Mouse (Mus musculus) gastrocnemius, postnatal 4 days (tissue): Measurements from ENCODE around the gene B830017H08Rik. TPM values are rescaled to one million over a fixed set of nuclear protein-coding genes. Genes with fewer than 3 reads are reported as not detected.
A peak's percentile ranks its signal among the peaks of the same experiment; 100 is the strongest.

Source experiments
- DNase-seq, 2 experiments: peaks; one replicate each; pipeline ENCODE4 v3.0.0; 2021 to 2022; ENCODE audit warnings: low spot score in 2 of 2, mixed read lengths in 2 of 2
- long read RNA-seq, 2 experiments: library from polyadenylated mRNA; stranded (forward); transcript quantifications; one replicate each; pipeline ENCODE4 v2.0.0; 2021
- total RNA-seq, 2 experiments: library from RNA; stranded (reverse); gene quantifications; 2 replicates each; pipeline ENCODE4 v1.2.3; 2021

B830017H08Rik gene
- total RNA-seq = under 1 TPM in 1 of 2 experiments, not detected in 1; 0.25 TPM
- long read RNA-seq, experiment 1 = 0 reads
- long read RNA-seq, experiment 2 = 0 reads

DNA sequence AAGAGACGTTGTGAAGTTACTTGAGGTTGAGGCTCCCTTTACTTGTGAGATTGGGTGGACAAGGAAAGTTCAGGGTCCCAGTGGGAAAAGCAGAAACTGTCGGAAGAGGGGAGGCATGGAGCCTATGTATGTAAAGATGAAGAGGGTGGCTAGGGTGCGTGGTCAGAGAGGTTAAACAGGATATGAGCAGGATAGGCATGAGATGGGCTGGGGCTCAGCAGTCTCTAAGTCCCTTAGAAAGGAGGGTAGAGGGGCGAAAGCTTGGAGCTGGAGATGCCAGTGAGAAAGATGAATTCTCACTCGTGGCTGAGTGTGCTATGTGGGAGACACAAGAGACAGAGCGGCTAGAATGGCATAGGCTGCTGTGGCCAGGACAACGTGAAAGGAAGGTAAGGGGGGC is at the start of gene B830017H08Rik:
B830017H08Rik (plus strand) TSS at position 301 of the 400 bp plus-strand sequence.
- no peak for DNase-seq

DNA sequence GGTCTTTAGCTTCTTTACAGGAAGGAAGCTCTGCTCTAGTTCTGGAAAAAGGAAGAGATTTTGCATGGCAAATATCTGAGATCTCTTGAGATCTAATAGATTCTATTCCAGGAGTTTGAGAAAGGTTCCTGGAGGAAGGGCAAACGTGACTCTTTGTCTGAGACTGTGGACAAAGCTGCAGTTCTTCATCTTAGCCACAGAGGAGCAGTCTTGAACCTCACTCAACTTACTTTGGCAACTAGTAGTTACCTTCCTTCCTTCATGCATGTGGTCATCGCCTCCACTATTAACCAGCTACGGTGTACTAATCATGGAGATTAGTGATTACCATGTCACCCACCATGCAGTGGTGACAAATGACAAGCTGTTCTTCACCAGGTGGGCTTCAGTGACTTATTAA is 47.6 kb upstream of the B830017H08Rik start:
- DNase-seq = no peak

GRCm38 (mm10) chr16:17792728-17793127 is 40.2 kb upstream of the B830017H08Rik start:
- DNase-seq = no peak

- DNase-seq = no peak
Observed at GRCm38 (mm10) chr16:17794047-17794446, 38.9 kb upstream of the B830017H08Rik start.

- no peak for DNase-seq
Observed at GRCm38 (mm10) chr16:17795643-17796042, 37.3 kb upstream of the B830017H08Rik start.

- DNase-seq = no peak
Observed at GRCm38 (mm10) chr16:17796519-17796918, 36.4 kb upstream of the B830017H08Rik start.

- peak; percentile 67 to 80 for DNase-seq
Observed at GRCm38 (mm10) chr16:17796971-17797811, 35.7 kb upstream of the B830017H08Rik start, which contains the start of gene Scarf2. TSS of gene Scarf2 (plus strand) at chr16:17797282.

DNA sequence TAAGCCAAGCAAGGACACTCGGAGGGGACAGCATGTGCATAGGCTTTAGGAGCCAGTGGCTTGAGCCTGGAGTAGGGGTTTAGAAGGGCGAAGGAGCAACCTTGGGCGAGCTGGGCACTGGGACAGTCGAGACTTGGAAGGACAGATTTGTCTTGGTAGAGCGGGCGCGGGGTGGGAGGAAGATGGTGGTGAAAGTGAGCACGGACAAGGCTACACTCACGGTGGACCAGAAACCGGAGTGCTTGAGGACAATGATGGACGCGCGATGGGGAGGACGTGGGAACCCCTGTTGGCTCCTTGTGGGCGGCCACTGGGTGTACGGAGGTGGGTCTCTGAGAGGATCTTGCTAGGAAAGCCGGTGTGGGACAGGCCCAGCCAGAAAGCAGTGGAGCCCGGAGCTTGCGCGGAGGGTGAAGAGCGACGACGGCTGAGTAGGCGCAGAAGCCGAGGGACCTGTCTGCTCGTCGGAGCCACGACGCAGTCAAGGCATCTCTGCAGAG is 35.1 kb upstream of the B830017H08Rik start:
- DNase-seq = peak in 1 of 2 experiments; percentile 48

DNA sequence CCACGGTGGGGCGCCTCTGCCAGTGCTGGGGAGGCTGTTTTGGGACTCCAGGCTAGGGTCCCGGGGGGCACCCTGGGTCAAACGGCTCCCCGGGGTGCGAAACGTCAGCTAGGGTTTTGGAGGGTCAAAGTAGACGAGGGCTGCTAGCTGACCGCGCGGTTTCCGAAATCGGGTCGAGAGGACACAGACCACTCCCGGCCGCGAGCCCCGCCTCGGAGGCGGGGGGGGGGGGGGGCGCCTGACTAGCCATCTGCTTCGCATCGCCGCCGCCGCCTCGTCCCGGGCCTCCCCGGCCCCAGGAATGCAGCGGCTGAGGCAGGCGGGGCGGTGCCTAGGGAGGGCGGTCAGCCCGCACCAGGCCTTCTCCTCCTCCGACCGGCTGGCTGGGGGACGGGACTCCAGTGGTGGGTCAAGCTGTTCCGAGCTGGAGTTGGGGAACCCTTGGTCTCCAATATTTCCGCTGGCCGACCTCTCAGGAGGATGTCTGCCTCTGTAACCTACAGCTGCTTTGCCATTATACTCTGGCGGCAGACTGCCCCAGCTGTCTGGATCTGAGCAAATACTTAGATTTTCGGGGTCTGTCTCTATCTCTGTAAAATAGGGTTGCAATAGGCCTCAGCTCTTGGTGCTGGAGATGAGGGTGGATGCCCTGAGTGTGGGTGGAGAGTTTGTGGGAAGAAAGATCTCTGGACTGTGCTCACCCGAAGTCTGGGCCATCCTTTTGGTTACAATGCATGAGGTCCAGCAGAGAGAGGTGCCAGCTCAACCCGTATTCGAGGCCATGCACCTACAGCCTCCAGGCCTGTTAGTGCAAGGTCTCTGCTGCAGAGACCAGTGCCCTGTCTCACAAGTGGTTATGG is 34.4 kb upstream of the B830017H08Rik start:
- peak; percentile 67 to 82 for DNase-seq

- no peak for DNase-seq
Observed at GRCm38 (mm10) chr16:17799584-17799983, 33.3 kb upstream of the B830017H08Rik start.

DNA sequence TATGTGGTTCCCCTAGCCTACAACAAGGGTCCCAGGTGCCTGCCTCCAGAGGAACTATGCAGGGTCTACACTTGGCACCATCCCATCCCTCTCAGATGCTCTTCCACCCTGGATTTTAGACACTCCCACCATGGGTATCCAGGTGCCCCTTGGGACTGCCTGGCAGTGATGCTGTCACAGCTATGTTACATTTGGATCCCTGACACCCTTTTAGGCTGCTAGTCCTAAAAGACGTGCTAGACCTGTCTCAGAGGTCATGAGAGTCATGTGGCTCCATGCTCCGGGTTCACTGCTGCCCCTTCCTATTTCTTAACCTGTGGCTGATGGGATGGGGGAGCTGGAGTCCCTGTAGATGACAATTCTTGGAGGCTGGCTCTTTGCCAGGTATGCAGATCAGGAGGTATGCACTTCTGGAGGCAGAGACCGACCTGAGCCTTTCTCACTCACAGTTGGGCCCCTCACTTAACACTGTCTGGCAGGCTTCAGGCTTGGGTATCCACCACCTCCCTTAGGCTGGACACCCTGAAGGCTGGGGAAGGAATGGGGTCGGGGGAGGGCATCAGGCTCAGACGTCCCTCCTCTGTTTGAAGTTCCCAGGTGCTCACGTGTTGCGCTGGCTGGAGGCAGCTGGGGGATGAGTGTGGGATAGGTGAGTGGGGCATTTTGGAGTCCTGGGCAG is 31.0 kb upstream of the B830017H08Rik start:
- DNase-seq = no peak

- DNase-seq = no peak
Observed at GRCm38 (mm10) chr16:17802456-17802838, 30.5 kb upstream of the B830017H08Rik start.

DNA sequence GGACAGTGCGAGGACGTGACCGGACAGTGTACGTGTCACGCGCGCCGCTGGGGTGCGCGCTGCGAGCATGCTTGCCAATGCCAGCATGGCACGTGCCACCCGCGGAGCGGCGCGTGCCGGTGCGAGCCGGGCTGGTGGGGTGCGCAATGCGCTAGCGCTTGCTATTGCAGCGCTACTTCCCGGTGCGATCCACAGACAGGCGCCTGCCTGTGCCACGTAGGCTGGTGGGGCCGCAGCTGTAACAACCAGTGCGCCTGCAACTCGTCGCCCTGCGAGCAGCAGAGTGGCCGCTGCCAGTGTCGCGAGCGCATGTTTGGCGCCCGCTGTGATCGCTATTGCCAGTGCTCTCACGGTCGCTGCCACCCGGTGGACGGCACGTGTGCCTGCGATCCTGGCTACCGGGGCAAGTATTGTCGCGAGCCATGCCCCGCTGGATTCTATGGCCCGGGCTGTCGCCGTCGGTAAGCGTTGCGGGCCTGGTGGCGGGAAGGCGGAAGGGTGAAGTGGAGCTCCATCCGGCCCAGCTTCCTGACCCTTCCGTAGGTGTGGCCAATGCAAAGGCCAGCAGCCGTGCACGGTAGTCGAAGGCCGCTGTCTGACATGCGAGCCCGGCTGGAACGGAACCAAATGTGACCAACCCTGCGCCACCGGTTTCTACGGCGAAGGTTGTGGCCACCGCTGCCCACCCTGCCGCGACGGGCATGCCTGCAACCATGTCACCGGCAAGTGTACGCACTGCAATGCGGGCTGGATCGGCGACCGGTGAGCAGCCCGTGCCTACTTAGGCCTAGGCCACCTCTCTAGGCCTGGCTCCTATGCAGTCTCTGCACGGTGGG is 29.9 kb upstream of the B830017H08Rik start:
- no peak for DNase-seq

GRCm38 (mm10) chr16:17803675-17804448 is 29.1 kb upstream of the B830017H08Rik start:
- DNase-seq = no peak

DNA sequence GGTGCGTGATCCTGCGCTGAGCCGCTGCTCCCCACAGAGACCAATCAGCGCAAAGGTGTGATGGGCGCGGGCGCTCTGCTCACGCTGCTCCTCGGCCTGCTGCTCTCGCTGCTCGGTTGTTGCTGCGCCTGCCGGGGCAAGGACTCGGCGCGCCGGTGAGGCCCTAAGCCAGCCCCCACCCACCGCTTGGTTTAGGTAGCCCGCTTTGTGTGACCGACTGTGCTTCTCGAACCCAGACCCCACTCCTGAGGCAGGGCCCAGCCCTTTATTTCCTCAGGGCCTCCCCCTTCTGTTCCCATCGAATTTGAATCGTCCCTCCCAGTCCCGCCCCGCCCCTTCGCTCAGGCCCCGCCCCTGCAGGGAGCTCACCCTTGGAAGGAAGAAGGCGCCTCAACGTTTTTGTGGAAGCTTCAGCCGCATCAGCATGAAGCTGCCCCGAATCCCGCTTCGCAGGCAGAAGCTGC is 28.4 kb upstream of the B830017H08Rik start:
- peak in 1 of 2 experiments; percentile 32 for DNase-seq

GRCm38 (mm10) chr16:17804982-17805381 is 27.9 kb upstream of the B830017H08Rik start:
- no peak for DNase-seq

GRCm38 (mm10) chr16:17806581-17807191 is 26.2 kb upstream of the B830017H08Rik start:
- DNase-seq = no peak

DNA sequence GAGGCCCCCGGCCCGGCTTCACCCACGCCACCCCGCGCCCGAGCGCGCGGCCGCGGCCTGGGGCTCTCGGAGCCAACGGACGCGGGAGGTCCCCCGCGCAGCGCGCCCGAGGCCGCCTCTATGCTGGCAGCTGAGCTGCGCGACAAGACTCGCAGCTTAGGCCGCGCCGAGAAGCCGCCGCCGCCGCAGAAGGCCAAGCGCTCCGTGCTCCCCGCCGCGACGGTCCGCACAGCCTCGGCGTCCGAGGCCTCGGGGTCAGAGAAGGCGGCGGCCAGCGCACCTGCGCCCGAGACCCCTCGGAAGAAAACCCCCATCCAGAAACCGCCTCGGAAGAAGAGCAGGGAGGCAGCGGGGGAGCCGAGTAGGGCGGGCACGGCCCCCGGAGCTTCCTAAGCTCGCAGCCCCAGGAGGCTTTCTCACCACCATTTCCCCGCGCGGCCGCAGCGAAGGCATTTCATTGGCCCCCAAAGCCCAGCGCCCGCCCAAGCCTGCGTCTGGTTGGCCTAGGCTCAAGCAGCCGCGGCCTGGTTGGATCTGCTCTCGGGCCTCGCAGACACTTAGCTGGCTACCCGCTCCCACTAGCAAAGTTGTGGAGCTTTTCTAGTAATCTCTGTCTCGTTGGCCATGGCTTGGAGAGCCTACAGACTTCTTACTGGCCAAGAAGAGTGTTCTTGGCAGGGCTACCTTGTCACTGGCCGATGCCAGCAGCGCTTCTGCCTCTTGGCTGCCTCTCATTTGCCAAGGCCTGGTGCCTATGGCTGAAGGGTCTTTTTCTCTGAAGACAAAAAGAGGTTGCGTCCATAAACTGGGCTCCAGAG is 25.5 kb upstream of the B830017H08Rik start:
- DNase-seq = peak; percentile 81 to 87
